Mouse (Mus musculus) limb, embryonic 13.5 days (tissue): Measurements from ENCODE around the gene Rgs11. TPM values are rescaled to one million over a fixed set of nuclear protein-coding genes. Genes with fewer than 3 reads are reported as not detected.
"Not testable (repeated sequence)": the region's sequence is repeated elsewhere in the genome, so short reads cannot be mapped to it uniquely, and the experiment has no call there.

Experiments
- ATAC-seq: fragments of 200-750 bp; cut with Nextera tagmentation; 2 replicates; pipeline ENCODE4 v1.8.0; 2017; ENCODE audit warnings: low read depth, moderate number of reproducible peaks, moderate TSS enrichment; ENCODE audit not compliant: low FRiP score
- H3K27ac ChIP-seq: fragments of 300-500 bp; sonication (generic); 2 replicates; pipeline ENCODE4 v1.5.1; 2015; ENCODE audit warnings: inconsistent platforms, mild to moderate bottlenecking, moderate library complexity
- H3K27me3 ChIP-seq: fragments of 300-500 bp; sonication (generic); 2 replicates; pipeline ENCODE4 v1.6.1; 2015; ENCODE audit warnings: mild to moderate bottlenecking, inconsistent platforms
- H3K36me3 ChIP-seq: fragments of 300-500 bp; sonication (generic); 2 replicates; pipeline ENCODE4 v1.6.1; 2015; ENCODE audit warnings: inconsistent platforms, mild to moderate bottlenecking, moderate library complexity
- H3K4me1 ChIP-seq: fragments of 300-500 bp; sonication (generic); 2 replicates; pipeline ENCODE4 v1.6.1; 2015; ENCODE audit warnings: inconsistent platforms
- H3K4me2 ChIP-seq: fragments of 300-500 bp; sonication (generic); replicated peaks from 2 replicates; pipeline ENCODE4 v1.6.1; 2015; ENCODE audit warnings: inconsistent platforms, mild to moderate bottlenecking, moderate library complexity
- H3K4me3 ChIP-seq: fragments of 300-500 bp; sonication (generic); 2 replicates; pipeline ENCODE4 v1.5.1; 2015; ENCODE audit warnings: moderate library complexity, mild to moderate bottlenecking, inconsistent platforms
- H3K9ac ChIP-seq: fragments of 300-500 bp; sonication (generic); 2 replicates; pipeline ENCODE4 v1.6.1; 2015; ENCODE audit warnings: mild to moderate bottlenecking, inconsistent platforms
- H3K9me3 ChIP-seq: fragments of 300-500 bp; sonication (generic); 2 replicates; pipeline ENCODE4 v1.6.1; 2016; ENCODE audit warnings: inconsistent platforms
- WGBS: fragments of 180-500 bp; shearing (Covaris S2); methylation state at CpG from one replicate; pipeline ENCODE4 v1.1.7; 2015; 5-methylcytosine and 5-hydroxymethylcytosine counted together
- polyA plus RNA-seq: library from polyadenylated mRNA; unstranded; fragments of >200 nt; fragmentation: Nextera tagmentation; extraction: Ambion mirVana; gene quantifications from 2 replicates; pipeline ENCODE4 v1.2.1, GENCODE M21; 2015

The Rgs11 gene
- polyA plus RNA-seq: 7.0 and 7.8 TPM in 2 replicates

GRCm38 (mm10) chr17:26202737-26203136, at the start of gene Rgs11:
Rgs11 (plus strand) TSS chr17:26202951.
- Histone ChIP-seq H3K4me2 (peak within 1 kb of the TSS; percentile 97), H3K27ac (no peak within 1 kb of the TSS), H3K36me3 (peaks cover 10% of the 10 kb centered on the region), H3K9me3 (no peaks in the 10 kb centered on the region), H3K4me1 (peaks cover 33% of the 10 kb centered on the region), H3K9ac (peak within 1 kb of the TSS; percentile 59), H3K4me3 (peak within 1 kb of the TSS; percentile 60), H3K27me3 (peaks cover 77% of the 10 kb centered on the region)
- WGBS: 2% methylated on average over 22 of the region's 22 CpGs
- no peak for ATAC-seq

- ATAC-seq: no peak
- peaks cover 17% of the 10 kb centered on the region for H3K36me3 ChIP-seq
- H3K27ac ChIP-seq: no peak overlapping the region
- 81% methylated on average over 1 of the region's 1 CpGs for WGBS
- no peaks in the 10 kb centered on the region for H3K9me3 ChIP-seq
- no peak overlapping the region for H3K4me3 ChIP-seq
- no peak overlapping the region for H3K9ac ChIP-seq
- no peaks in the 10 kb centered on the region for H3K27me3 ChIP-seq
- H3K4me2 ChIP-seq: no peak overlapping the region
- no peaks in the 10 kb centered on the region for H3K4me1 ChIP-seq
These were observed 40.0 kb upstream of the Rgs11 start for GRCm38 (mm10) chr17:26162736-26163135.

DNA sequence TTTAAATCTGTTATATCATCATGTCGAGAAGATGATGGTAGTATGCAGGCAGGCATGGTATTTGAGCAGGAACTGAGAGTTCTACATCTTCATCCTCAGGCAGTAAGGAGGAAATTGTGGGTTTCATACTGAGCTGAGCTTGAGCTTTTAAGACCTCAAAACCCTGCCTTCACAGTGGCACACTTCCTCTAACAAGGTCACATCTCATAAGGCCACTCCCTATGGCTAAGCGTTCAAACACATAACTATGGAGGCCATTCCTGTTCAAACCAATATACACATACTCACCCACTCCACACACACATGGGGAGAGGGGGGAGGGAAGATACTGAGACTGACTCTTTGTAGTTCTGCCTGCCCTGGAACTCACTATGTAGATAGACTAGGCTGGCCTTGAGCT, 34.7 kb upstream of the Rgs11 start:
- no peaks in the 10 kb centered on the region for H3K4me1 ChIP-seq
- H3K4me2 ChIP-seq: no peak overlapping the region
- WGBS: 90% methylated on average over 2 of the region's 2 CpGs
- H3K4me3 ChIP-seq: no peak overlapping the region
- peaks cover 28% of the 10 kb centered on the region for H3K36me3 ChIP-seq
- H3K9ac ChIP-seq: no peak overlapping the region
- H3K27me3 ChIP-seq: no peaks in the 10 kb centered on the region
- ATAC-seq: no peak
- no peaks in the 10 kb centered on the region for H3K9me3 ChIP-seq
- no peak overlapping the region for H3K27ac ChIP-seq

GRCm38 (mm10) chr17:26175248-26175647, 27.5 kb upstream of the Rgs11 start:
- not testable (repeated sequence) for ATAC-seq
- H3K36me3 ChIP-seq: peaks cover 61% of the 10 kb centered on the region
- 93% methylated on average over 2 of the region's 2 CpGs for WGBS

GRCm38 (mm10) chr17:26178611-26179010, 24.1 kb upstream of the Rgs11 start:
- no peak for ATAC-seq
- no peak overlapping the region for H3K27ac ChIP-seq
- peaks cover 9% of the 10 kb centered on the region; the same call in 1 of the 2 replicates for H3K9me3 ChIP-seq
- peaks cover 69% of the 10 kb centered on the region for H3K36me3 ChIP-seq
- H3K4me3 ChIP-seq: no peak overlapping the region
- no peaks in the 10 kb centered on the region; the same call in 1 of the 2 replicates for H3K4me1 ChIP-seq
- H3K9ac ChIP-seq: no peak overlapping the region
- H3K27me3 ChIP-seq: no peaks in the 10 kb centered on the region
- H3K4me2 ChIP-seq: no peak overlapping the region

More at GRCm38 (mm10) chr17:26175248-26175647, 27.5 kb upstream of the Rgs11 start:
- not testable (repeated sequence) for H3K4me1 ChIP-seq, H3K9me3 ChIP-seq, H3K4me2 ChIP-seq, H3K9ac ChIP-seq, H3K27me3 ChIP-seq, H3K4me3 ChIP-seq, H3K27ac ChIP-seq

GRCm38 (mm10) chr17:26181179-26181578, 21.6 kb upstream of the Rgs11 start:
- ATAC-seq: no peak
- Histone ChIP-seq H3K4me2 (no peak overlapping the region), H3K27me3 (no peaks in the 10 kb centered on the region), H3K27ac (no peak overlapping the region), H3K9me3 (peaks cover 9% of the 10 kb centered on the region; the same call in 1 of the 2 replicates), H3K4me3 (no peak overlapping the region), H3K9ac (no peak overlapping the region), H3K4me1 (no peaks in the 10 kb centered on the region; the same call in 1 of the 2 replicates), H3K36me3 (peaks cover 69% of the 10 kb centered on the region)
- 88% methylated on average over 3 of the region's 3 CpGs for WGBS

- Histone ChIP-seq H3K4me3 (no peak overlapping the region), H3K9ac (no peak overlapping the region), H3K27ac (no peak overlapping the region), H3K4me1 (no peaks in the 10 kb centered on the region), H3K27me3 (no peaks in the 10 kb centered on the region), H3K4me2 (no peak overlapping the region), H3K36me3 (peaks cover 99% of the 10 kb centered on the region), H3K9me3 (no peaks in the 10 kb centered on the region)
- ATAC-seq: no peak
- over 99% methylated on average over 5 of the region's 5 CpGs for WGBS
These were observed 15.2 kb upstream of the Rgs11 start for GRCm38 (mm10) chr17:26187592-26187991.

DNA sequence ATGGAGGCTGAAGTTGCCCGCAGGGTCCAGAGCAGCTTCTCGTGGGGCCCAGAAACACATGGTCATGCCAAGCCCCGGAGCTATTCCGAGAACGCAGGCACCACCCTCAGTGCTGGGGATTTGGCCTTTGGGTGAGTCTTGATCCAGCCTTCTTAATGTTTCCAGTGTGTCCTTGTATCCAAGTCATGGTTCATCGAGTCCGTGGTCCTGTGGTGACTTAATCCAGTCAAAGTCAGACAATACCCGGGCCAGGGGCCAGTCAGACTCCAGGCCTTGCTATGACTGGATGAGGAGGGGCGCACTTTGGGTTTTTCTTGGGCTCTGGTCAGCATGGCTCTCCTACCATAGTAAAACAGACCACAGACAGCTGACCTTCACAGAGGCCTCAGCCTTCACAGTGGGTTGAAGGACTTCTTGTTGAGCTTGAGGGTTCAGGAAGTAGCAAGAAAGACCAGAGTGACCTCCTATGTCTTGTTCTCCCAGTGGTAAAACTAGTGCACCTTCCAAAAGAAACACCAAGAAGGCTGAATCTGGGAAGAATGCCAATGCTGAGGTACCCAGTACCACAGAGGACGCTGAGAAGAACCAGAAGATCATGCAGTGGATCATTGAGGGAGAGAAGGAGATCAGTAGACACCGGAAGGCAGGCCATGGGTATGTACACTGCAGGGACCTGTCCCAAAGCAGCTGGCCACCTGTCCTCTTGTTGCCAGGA, 14.5 kb upstream of the Rgs11 start:
- peaks cover 99% of the 10 kb centered on the region for H3K36me3 ChIP-seq
- no peak overlapping the region for H3K9ac ChIP-seq
- ATAC-seq: no peak

DNA sequence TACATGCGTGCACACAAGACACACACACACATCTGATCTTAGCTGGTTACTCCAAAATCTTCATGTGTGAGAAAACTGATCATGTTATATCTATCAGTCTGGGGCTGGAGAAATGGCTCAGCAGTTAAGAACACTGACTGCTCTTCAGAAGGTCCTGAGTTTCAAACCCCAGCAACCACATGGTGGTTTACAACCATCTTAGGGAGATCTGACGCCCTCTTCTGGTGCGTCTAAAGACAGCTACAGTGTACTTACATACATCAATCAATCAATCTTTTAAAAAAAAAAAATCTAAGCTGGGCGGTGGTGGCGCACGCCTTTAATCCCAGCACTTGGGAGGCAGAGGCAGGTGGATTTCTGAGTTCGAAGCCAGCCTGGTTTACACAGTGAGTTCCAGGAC, 11.3 kb upstream of the Rgs11 start:
- not testable (repeated sequence) for H3K4me2 ChIP-seq, H3K9ac ChIP-seq, H3K4me1 ChIP-seq, H3K27ac ChIP-seq, H3K9me3 ChIP-seq, ATAC-seq, H3K4me3 ChIP-seq, H3K27me3 ChIP-seq
- 94% methylated on average over 7 of the region's 7 CpGs for WGBS
- peaks cover 99% of the 10 kb centered on the region for H3K36me3 ChIP-seq

More for the DNA sequence above, 14.5 kb upstream of the Rgs11 start:
- no peak overlapping the region for H3K27ac ChIP-seq
- H3K4me3 ChIP-seq: no peak overlapping the region
- H3K4me2 ChIP-seq: no peak overlapping the region
- 94% methylated on average over 11 of the region's 11 CpGs for WGBS
- H3K27me3 ChIP-seq: no peaks in the 10 kb centered on the region
- H3K4me1 ChIP-seq: no peaks in the 10 kb centered on the region
- H3K9me3 ChIP-seq: no peaks in the 10 kb centered on the region

DNA sequence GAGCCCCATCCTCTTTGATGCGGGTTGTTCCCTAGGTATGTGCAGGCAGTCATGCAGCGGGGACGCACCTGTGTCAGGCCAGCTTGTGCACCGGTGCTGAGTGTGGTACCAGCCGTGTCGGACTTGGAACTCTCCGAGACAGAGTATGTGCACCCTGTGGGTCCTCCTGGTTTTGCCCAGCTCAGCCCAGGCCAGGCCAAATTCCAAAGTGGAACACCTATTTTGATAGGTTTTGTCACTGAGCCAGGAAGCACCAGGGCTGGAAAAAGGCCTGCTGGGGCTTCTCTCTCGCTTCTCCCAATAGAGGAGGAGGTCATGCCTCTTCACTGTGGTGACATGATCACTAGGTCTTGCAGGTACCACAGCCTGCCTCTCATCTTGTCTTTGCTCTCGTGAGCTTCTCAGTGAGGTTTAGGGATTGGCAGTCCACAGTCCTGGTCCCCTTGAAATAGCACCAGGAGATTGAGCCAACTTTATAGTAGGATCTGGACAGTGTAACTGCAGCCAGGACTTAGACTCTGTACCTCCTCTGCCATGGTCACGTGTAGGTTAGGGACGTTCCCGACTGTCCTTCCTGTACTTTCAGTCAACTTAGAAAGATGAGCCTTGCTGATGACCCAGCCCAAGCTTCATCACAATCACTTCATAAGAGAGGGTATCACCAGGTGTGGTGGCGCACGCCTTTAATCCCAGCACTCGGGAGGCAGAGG, 10.1 kb upstream of the Rgs11 start:
- WGBS: 94% methylated on average over 15 of the region's 15 CpGs
- peaks cover 99% of the 10 kb centered on the region for H3K36me3 ChIP-seq

GRCm38 (mm10) chr17:26198892-26199291, 3.9 kb upstream of the Rgs11 start, which contains the start of gene Pdia2:
Pdia2 (minus strand) TSS chr17:26199087.
- WGBS: 75% methylated on average over 4 of the region's 4 CpGs
- H3K27me3 ChIP-seq: peaks cover 53% of the 10 kb centered on the region

More for the DNA sequence above, 10.1 kb upstream of the Rgs11 start:
- H3K27ac ChIP-seq: no peak overlapping the region
- H3K9ac ChIP-seq: no peak overlapping the region
- no peak for ATAC-seq
- H3K4me2 ChIP-seq: no peak overlapping the region
- no peaks in the 10 kb centered on the region for H3K27me3 ChIP-seq
- H3K4me3 ChIP-seq: no peak overlapping the region
- H3K9me3 ChIP-seq: no peaks in the 10 kb centered on the region
- no peaks in the 10 kb centered on the region for H3K4me1 ChIP-seq

More at GRCm38 (mm10) chr17:26198892-26199291, 3.9 kb upstream of the Rgs11 start, which contains the start of gene Pdia2:
- Histone ChIP-seq H3K4me2 (0 out of 2 replicates have a peak within 1 kb of the TSS, but pooled peaks have one; percentile 96), H3K36me3 (peaks cover 48% of the 10 kb centered on the region), H3K4me3 (no peak within 1 kb of the TSS), H3K4me1 (peaks cover 24% of the 10 kb centered on the region), H3K27ac (no peak within 1 kb of the TSS), H3K9ac (no peak within 1 kb of the TSS), H3K9me3 (no peaks in the 10 kb centered on the region)
- ATAC-seq: no peak
